Mouse (Mus musculus) ES-Bruce4 (cell line): Measurements from ENCODE around the gene Gm10803.

Experiments
- CTCF ChIP-seq: IDR thresholded peaks from one replicate; pipeline ENCODE4 v1.8.1; 2011; ENCODE audit warnings: low read depth, low read length
- EP300 ChIP-seq: IDR thresholded peaks from 2 replicates; pipeline ENCODE4 v1.6.1; 2011; ENCODE audit warnings: low read depth, low read length; ENCODE audit not compliant: insufficient read depth
- POLR2A ChIP-seq: IDR thresholded peaks from one replicate; pipeline ENCODE4 v1.8.1; 2011; ENCODE audit warnings: low read length; ENCODE audit not compliant: insufficient read depth

DNA sequence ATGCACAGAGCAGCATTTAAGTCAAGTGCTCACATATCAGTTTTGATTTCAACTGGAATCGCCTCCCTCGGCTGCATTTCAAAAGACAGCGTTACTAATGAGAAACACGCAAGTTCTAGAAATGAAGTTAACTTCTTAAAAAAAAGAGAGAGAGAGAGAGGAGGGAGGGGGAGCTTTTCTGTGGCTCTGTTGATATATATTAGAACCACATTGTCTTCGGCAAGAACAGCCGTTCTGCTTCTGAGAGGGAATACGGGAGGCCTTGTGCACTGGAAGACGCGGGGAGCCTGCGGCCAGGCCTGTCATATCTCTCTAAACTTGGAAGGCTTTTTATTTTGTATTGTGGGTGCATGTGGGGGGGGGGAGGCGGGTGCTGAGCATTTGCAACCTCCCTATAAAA lies 36.8 kb downstream of the Gm10803 start:
- TF ChIP-seq POLR2A (no peak), CTCF (no peak), EP300 (no peak)
